Mouse (Mus musculus) embryonic facial prominence, embryonic 12.5 days (tissue): ENCODE data around the gene Fgf5. TPM values are rescaled to one million over a fixed set of nuclear protein-coding genes. Genes with fewer than 3 reads are reported as not detected.

Source experiments
- ATAC-seq: fragments of 200-750 bp; cut with Nextera tagmentation; 2 replicates; pipeline ENCODE4 v1.8.0; 2017; ENCODE audit not compliant: insufficient number of reproducible peaks, insufficient read depth, low FRiP score, low TSS enrichment
- H3K27ac ChIP-seq: fragments of 300-500 bp; sonication (generic); 2 replicates; pipeline ENCODE4 v1.5.1; 2016; ENCODE audit warnings: mild to moderate bottlenecking
- H3K27me3 ChIP-seq: fragments of 300-500 bp; sonication (generic); 2 replicates; pipeline ENCODE4 v1.6.1; 2016; ENCODE audit warnings: mild to moderate bottlenecking, moderate library complexity
- H3K36me3 ChIP-seq: fragments of 300-500 bp; sonication (generic); 2 replicates; pipeline ENCODE4 v1.6.1; 2016; ENCODE audit warnings: mild to moderate bottlenecking
- H3K4me1 ChIP-seq: fragments of 300-500 bp; sonication (generic); 2 replicates; pipeline ENCODE4 v1.6.1; 2016
- H3K4me2 ChIP-seq: fragments of 300-500 bp; sonication (generic); replicated peaks from 2 replicates; pipeline ENCODE4 v1.6.1; 2016; ENCODE audit warnings: mild to moderate bottlenecking, moderate library complexity
- H3K4me3 ChIP-seq: fragments of 300-500 bp; sonication (generic); 2 replicates; pipeline ENCODE4 v1.5.1; 2016; ENCODE audit warnings: mild to moderate bottlenecking
- H3K9ac ChIP-seq: fragments of 300-500 bp; sonication (generic); 2 replicates; pipeline ENCODE4 v1.6.1; 2016; ENCODE audit warnings: mild to moderate bottlenecking, moderate library complexity
- H3K9me3 ChIP-seq: fragments of 300-500 bp; sonication (generic); 2 replicates; pipeline ENCODE4 v1.6.1; 2016; ENCODE audit warnings: mild to moderate bottlenecking, moderate library complexity
- WGBS: fragments of 180-500 bp; shearing (Covaris S2); methylation state at CpG from one replicate; pipeline ENCODE4 v1.1.7; 2016; 5-methylcytosine and 5-hydroxymethylcytosine counted together
- polyA plus RNA-seq: library from polyadenylated mRNA; unstranded; fragments of >200 nt; fragmentation: Nextera tagmentation; extraction: Ambion mirVana; gene quantifications from 2 replicates; pipeline ENCODE4 v1.2.1, GENCODE M21; 2016

Gene Fgf5
- polyA plus RNA-seq, 1 experiment from 2014 or later, result 2.4 TPM

- H3K9me3 ChIP-seq, result no peaks in the 10 kb centered on the region
- no peaks in the 10 kb centered on the region; the same call in 1 of the 2 replicates for H3K27me3 ChIP-seq
- ATAC-seq, result no peak
- WGBS, result 87% methylated on average over 2 of the region's 2 CpGs
- H3K4me1 ChIP-seq, result no peaks in the 10 kb centered on the region
- no peak overlapping the region for H3K27ac ChIP-seq
- H3K4me2 ChIP-seq, result no peak overlapping the region
- H3K9ac ChIP-seq, result no peak overlapping the region
- H3K36me3 ChIP-seq, result no peaks in the 10 kb centered on the region
- H3K4me3 ChIP-seq, result no peak overlapping the region
Observed at GRCm38 (mm10) chr5:98326625-98327024, 72.6 kb downstream of the Fgf5 start.

Other genes with a start within 250 kb of the Fgf5 start
- gene Antxr2, start 223.1 kb upstream of the Fgf5 start, polyA plus RNA-seq, result 20.3 and 21.3 TPM in 2 replicates
- gene Prdm8, start 87.0 kb upstream of the Fgf5 start, polyA plus RNA-seq, result 0.29 and 0.31 TPM in 2 replicates
- gene Cfap299, start 75.1 kb downstream of the Fgf5 start, polyA plus RNA-seq, result 0.46 and 0.83 TPM in 2 replicates